Mouse (Mus musculus): ENCODE measurements around the gene Cnep1r1. TPM values are rescaled to one million over a fixed set of nuclear protein-coding genes. Genes with fewer than 3 reads are reported as not detected.

Gene Cnep1r1
- total RNA-seq, 2 experiments from 2014 or later, result 36.0 to 37.5 TPM

Small RNAs within 50 kb of the gene (microRNA-seq; reads per million reads assigned to microRNA genes)
- gene Mir7071, result 0 to 1.1 reads per million in 2 experiments

Other genes starting within 250 kb of the Cnep1r1 start
- gene Zfp423, start 159.2 kb upstream of the Cnep1r1 start, total RNA-seq (2021), result 1 to 10 TPM; 3.6 to 4.9 TPM
- 10 to 100 TPM; 20.6 to 21.7 TPM for gene Heatr3, start 19.1 kb downstream of the Cnep1r1 start, total RNA-seq (2021)
- gene Tent4b, start 80.4 kb downstream of the Cnep1r1 start, total RNA-seq (2021), result 10 to 100 TPM; 17.6 to 19.3 TPM
- gene Adcy7, start 153.6 kb downstream of the Cnep1r1 start, total RNA-seq (2021), result 1 to 10 TPM; 4.6 to 6.4 TPM
- gene Brd7, start 243.4 kb downstream of the Cnep1r1 start, total RNA-seq (2021), result 10 to 100 TPM; 70.0 to 74.0 TPM